Mouse (Mus musculus) layer of hippocampus, postnatal 14 days (tissue): ENCODE data around the gene Surf1. TPM values are rescaled to one million over a fixed set of nuclear protein-coding genes. Genes with fewer than 3 reads are reported as not detected.
A peak's percentile ranks its signal among the peaks of the same experiment; 100 is the strongest.

Experiments used
- DNase-seq, 2 experiments: peaks; one replicate each; pipeline ENCODE4 v3.0.0; 2021 to 2022; ENCODE audit warnings: low spot score in 2 of 2, mixed read lengths in 1 of 2
- long read RNA-seq, 2 experiments: library from polyadenylated mRNA; stranded (forward); transcript quantifications; one replicate each; pipeline ENCODE4 v2.0.0; 2021
- total RNA-seq, 2 experiments: library from RNA; stranded (reverse); gene quantifications; 2 replicates each; pipeline ENCODE4 v1.2.3; 2021

Gene Surf1
- 10 to 100 TPM; 87.5 to 90.6 TPM for total RNA-seq
- long read RNA-seq, experiment 1, transcript Surf1-201 (9 exons, 1,173 nt) = major isoform, 9 of 44 reads
- long read RNA-seq, experiment 1, transcript Surf1-209 (9 exons, 1,151 nt) = minor isoform, 7 of 44 reads
- long read RNA-seq, experiment 1, partial matches to known transcripts = 8 of 44 reads
- long read RNA-seq, experiment 1, other reads (novel, unspliced or antisense) = 18 of 44 reads
- long read RNA-seq, experiment 2, transcript Surf1-209 (9 exons, 1,151 nt) = major isoform, 18 of 97 reads
- long read RNA-seq, experiment 2, transcript Surf1-201 (9 exons, 1,173 nt) = minor isoform, 17 of 97 reads
- long read RNA-seq, experiment 2, partial matches to known transcripts = 17 of 97 reads
- long read RNA-seq, experiment 2, other reads (novel, unspliced or antisense) = 44 of 97 reads

GRCm38 (mm10) chr2:26915927-26916728 is at the start of gene Surf1, which contains the start of gene Surf2:
TSS of gene Surf1 (minus strand) at chr2:26916530.
TSS of gene Surf2 (plus strand) at chr2:26916367.
- peak; percentile 82 to 89 for DNase-seq

- no peak for DNase-seq
These were observed 48.5 kb upstream of the Surf1 start for GRCm38 (mm10) chr2:26964724-26965370.

- DNase-seq = peak; percentile 97 to 98
These were observed 47.8 kb upstream of the Surf1 start, which contains the start of gene Rexo4 for GRCm38 (mm10) chr2:26963923-26964723. TSS of gene Rexo4 (minus strand) at chr2:26964386.

- DNase-seq = no peak
These were observed 44.4 kb upstream of the Surf1 start for GRCm38 (mm10) chr2:26960756-26961155.

GRCm38 (mm10) chr2:26957488-26957859 is 41.1 kb upstream of the Surf1 start:
- DNase-seq = no peak

- DNase-seq = no peak
These were observed 40.6 kb upstream of the Surf1 start for GRCm38 (mm10) chr2:26956811-26957487.

- DNase-seq = no peak
These were observed 38.5 kb upstream of the Surf1 start for GRCm38 (mm10) chr2:26954735-26955395.

GRCm38 (mm10) chr2:26952866-26953265 is 36.5 kb upstream of the Surf1 start:
- no peak for DNase-seq

- no peak for DNase-seq
These were observed 35.9 kb upstream of the Surf1 start for GRCm38 (mm10) chr2:26952193-26952592.

GRCm38 (mm10) chr2:26951346-26951905 is 35.1 kb upstream of the Surf1 start:
- no peak for DNase-seq

- DNase-seq = no peak
These were observed 34.1 kb upstream of the Surf1 start for GRCm38 (mm10) chr2:26950411-26950810.

- DNase-seq = no peak
These were observed 26.9 kb upstream of the Surf1 start for GRCm38 (mm10) chr2:26943253-26943652.

GRCm38 (mm10) chr2:26941539-26941938 is 25.2 kb upstream of the Surf1 start:
- DNase-seq = no peak

- DNase-seq = no peak
These were observed 20.1 kb upstream of the Surf1 start for GRCm38 (mm10) chr2:26936425-26936824.

- DNase-seq = no peak
These were observed 19.0 kb upstream of the Surf1 start for GRCm38 (mm10) chr2:26935286-26935685.

- peak; percentile 86 to 91 for DNase-seq
These were observed 17.1 kb upstream of the Surf1 start, which contains the start of the genes Surf4 and Stkld1 for GRCm38 (mm10) chr2:26933304-26934055. TSS of gene Surf4 (minus strand) at chr2:26933928. TSS of gene Stkld1 (plus strand) at chr2:26934047.

GRCm38 (mm10) chr2:26932473-26933303 is 16.4 kb upstream of the Surf1 start:
- DNase-seq = no peak
